Mouse (Mus musculus) kidney, postnatal 25 days (tissue): ENCODE measurements around the gene Cdk5.

Experiments used
- DNase-seq, 2 experiments: peaks; one replicate each; pipeline ENCODE4 v3.0.0; 2021; ENCODE audit warnings: mixed read lengths in 2 of 2

Gene Cdk5

GRCm38 (mm10) chr5:24373807-24374206 lies 49.5 kb downstream of the Cdk5 start:
- DNase-seq = no peak

- no peak for DNase-seq
Measured at GRCm38 (mm10) chr5:24369767-24370166, 53.6 kb downstream of the Cdk5 start.
